Mouse (Mus musculus): ENCODE data around the gene Arhgap45.

Arhgap45 gene

DNA sequence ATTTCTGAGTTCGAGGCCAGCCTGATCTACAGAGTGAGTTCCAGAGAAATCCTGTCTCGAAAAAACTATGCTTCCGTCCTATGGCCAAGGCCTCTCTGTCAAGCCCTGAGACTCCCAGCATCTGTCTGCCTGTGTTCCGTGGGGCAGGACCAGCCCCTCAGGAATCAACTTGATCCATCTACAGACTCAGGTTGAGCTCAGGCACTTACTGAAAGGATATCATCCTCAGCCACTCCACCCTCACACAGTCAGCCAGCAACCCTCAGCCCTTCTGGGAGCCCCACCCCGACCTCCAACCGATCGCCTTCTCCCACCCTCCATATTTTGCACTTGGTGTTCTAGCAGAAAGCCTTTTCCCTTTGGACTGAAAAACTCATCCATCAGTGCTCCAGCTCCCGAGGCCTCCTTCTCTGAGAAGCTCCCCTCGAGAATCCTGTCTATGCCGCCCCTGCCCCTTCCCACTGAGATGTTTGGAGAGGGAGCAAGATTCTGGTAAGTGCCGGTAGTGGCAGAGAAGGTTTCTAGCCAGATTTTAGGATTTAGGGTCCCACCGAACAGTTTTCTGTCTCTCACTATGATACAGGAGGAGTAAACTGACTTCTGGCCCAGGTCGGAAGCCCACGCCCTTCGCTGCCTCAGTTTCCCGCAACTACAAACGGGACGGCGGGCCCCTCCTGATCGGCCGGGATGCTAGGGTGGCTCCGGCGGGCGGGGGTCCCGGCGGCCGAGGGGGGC is 28.5 kb upstream of the Arhgap45 start:
- no peak for DNase-seq

- DNase-seq: no peak
Measured at GRCm38 (mm10) chr10:79988506-79989271, 27.8 kb upstream of the Arhgap45 start, which contains the start of gene Cnn2. Gene Cnn2, plus strand, starts transcription at chr10:79988584.

- no peak for DNase-seq
Measured at GRCm38 (mm10) chr10:79989272-79989786, 27.1 kb upstream of the Arhgap45 start.

DNA sequence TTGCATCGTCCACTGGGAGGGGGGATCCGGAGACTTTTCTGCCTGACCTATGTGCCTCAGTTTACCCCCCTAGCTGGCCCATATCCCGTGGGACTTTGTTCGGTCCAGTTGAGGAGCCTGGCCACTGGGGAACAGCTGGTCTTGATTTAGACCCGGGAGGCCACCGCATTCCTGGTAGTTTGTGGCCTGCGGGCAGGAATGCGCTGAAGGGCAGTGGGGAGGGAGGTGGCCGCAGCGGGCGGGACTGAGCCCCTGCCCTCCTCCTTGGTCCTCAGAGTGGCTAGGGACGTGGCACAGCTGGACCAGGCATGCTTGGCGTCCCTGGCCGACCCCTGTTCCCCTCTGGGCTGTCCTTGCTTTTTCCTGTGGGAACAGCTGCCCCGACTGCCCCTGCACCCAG is 26.6 kb upstream of the Arhgap45 start:
- no peak for DNase-seq

DNA sequence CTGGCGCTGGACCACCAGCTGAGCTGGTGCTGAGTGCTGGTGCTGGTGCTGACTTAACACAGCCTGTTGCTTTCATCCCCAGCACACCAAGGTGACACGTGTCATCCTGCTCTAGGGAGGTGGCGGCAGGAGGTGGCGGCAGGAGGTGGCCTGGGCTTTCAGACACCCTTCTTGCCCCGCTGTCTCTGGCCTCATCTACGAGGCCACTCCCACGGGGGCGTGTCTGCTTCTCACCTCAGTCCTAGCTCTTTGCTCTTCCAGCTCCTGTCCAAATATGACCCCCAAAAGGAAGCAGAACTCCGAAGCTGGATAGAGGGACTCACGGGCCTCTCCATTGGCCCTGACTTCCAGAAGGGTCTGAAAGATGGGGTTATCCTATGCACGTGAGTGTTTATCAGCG is 25.4 kb upstream of the Arhgap45 start:
- no peak for DNase-seq

GRCm38 (mm10) chr10:79991548-79991947 is 24.9 kb upstream of the Arhgap45 start:
- no peak for DNase-seq

GRCm38 (mm10) chr10:79994397-79995115 is 21.9 kb upstream of the Arhgap45 start:
- peak; percentile 51 for DNase-seq

DNA sequence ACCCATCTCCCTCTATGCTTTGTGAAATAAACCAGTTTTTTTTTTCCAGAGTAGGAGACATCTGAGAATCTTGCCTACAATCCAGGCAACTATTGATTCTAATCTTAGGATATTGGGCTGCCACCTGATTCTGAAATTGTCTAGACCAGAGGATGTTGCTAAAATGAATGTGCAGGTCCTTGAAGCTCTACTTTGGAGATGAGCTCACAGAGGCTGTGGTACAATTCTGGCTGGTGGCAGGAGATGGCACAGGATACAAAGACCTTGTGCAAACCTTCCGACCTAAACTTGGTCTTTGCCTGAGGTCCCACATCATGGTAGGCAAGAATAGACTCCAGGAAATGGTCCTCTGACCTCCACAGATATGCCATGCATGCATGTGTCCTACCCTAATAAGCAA is 20.8 kb upstream of the Arhgap45 start:
- peak; percentile 30 for DNase-seq

DNA sequence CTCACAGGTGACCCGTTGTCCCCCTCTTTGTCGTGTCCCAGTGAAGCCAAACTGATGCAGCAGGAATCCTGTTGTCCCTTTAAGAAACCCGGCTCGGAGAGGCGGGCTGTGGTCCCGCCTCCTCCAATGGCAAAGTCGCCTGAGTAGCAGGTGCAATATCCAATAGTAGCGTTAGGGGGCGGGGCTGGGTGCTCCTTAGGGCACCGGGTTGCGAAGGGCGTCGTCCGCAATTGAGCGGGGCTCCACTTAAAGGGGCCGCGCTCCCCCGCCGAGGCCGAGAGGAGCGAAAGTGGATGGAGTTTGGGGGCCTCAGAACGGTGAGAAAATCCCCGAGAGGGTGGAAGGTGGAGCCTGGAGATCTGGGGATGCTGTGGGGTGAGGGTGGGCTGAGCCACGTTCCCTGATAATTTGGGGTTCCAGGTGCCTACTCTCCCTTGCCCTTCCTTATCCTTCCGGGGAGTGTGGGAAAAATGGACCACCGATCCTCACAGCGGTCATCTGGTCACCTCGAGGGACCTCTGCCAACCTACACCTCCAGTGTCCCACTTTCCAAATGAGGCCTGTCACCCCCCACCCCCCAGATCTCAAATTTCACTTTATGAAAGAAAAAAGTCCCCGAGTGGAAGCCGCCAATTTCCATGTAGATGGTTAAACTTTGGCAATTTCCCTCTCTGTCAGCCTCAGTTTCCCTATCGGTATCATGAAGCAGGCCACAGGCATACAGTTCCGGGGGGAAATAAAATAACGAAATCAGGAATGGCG is 20.0 kb upstream of the Arhgap45 start, which contains the start of gene Abca7:
TSS of gene Abca7 (plus strand) at position 223 of the 762 bp plus-strand sequence.
- DNase-seq: peak; percentile 94

DNA sequence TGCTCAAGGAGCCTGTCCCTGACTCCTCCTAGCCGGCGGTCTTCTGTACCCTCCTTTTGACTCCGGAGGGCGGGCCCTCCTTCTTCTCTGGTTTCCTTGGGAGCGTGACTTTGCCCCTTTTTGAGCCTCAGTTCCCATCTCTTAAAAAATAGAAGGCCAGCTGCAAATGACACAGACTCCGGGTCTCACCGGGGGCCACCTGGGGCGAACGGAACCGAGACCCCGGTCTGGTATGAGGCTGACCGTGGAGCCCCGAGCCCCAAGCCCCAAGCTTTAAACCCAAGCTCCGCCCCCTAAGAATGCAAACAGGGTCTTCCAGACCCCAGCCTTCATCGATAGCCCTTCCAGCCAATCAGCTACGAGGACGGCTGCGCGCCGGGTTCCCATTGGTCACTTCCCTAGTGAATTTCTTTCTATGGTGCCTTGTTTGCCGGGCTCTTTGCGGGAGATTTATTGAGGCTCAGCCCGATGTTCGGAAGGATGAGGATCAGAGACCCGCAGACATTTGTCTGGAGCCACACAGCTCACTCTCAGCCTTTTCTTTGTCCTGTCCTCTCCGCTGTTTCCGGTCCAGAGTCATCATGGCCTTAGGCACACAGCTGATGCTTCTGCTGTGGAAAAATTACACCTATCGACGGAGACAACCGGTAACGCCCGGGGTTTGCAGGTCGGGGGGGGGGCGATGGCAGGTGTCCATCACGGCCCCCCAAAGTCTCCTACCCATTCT is 19.3 kb upstream of the Arhgap45 start:
- peak; percentile 82 for DNase-seq

DNA sequence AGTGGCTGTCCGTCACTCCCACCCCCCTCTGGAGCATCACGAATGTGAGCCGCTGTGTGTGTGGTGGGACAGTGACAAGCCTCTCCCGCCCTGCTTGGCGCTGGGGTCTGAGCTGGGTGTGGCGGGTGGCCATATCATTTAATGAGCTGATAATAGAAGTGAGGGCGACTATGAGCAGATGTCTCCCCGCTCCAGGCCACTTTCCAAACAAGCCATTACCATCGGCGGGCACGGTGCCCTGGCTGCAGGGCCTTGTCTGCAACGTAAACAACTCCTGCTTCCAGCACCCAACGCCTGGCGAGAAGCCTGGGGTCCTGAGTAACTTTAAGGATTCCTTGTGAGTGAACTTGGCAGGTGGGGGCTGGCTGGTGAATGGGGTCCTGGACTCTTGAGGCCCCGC is 18.6 kb upstream of the Arhgap45 start:
- DNase-seq: peak; percentile 81

DNA sequence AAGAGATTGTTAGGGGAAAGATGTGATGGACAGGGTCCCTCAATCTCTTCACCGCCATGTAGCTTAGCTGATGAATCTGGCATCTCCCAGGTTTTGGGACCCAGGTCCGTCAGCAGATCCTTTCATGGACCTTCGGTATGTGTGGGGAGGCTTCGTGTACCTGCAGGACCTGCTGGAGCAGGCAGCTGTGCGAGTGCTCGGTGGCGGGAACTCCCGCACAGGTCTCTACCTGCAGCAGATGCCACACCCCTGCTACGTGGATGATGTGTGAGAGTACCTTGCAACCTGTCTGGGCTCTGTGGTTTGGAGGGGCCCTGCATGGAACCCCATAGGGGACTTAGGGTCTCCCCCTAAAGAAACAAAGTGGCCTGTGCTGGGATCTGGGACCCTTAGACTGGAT is 14.5 kb upstream of the Arhgap45 start:
- no peak for DNase-seq

- DNase-seq: no peak
Measured at GRCm38 (mm10) chr10:80002829-80003228, 13.6 kb upstream of the Arhgap45 start.

DNA sequence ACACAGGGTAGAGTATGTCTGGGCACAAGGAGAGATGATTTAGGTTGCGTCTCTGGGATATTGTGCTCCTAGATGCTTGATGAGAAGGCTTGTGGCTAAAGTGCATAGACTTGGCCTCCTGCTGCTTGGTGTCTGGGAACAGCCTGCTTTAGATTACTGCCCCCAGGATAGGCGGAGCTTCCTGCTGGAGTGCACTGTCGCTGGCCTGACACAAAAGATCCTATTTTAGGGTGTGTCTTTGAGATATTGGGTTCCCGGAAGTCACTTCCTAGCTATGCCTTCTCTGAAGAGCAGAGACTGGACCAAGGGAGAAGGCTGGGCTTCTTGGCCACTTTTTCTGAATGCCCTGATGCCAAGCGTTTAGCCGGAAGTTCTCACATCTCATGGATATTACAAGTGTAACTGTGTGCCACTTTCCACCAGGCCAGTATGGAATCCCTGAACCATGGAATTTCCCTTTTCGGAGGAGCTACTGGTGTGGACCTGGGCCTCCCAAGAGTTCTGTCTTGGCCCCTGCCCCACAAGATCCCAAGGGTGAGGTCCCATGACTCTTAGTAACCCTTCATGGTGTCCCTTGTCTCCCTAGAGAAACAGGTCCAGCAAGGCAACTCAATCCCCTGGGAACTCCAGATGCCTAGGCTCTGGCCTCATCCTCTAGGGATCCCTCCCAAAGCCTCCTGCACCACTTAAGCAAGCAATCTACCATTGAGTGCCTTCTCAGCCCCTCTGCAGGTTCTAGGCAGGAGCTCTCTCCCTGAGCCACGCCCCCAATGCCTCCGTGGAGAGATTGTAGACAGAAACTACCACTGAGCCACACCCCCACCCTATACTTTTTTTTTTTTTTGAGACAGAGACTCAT is 12.8 kb upstream of the Arhgap45 start:
- no peak for DNase-seq

DNA sequence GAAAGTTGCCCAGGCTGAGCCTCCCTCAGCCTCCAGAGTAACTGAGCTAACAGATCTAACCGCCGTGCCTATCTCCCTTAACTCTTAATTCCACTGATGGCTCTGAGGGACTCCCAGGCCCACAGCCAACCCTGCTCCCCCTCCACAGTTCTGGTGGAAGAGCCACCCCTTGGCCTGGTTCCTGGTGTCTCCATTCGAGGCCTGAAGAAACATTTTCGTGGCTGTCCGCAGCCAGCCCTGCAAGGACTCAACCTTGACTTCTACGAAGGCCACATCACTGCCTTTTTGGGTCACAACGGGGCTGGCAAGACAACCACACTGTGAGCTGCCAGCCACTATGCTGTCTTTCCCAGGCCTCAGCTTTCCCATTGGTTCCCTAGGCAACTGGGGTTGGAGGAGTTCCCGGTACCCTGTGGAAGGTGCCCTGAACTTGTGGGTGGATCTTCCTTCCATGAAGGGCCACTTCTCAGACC is 12.2 kb upstream of the Arhgap45 start:
- no peak for DNase-seq

DNA sequence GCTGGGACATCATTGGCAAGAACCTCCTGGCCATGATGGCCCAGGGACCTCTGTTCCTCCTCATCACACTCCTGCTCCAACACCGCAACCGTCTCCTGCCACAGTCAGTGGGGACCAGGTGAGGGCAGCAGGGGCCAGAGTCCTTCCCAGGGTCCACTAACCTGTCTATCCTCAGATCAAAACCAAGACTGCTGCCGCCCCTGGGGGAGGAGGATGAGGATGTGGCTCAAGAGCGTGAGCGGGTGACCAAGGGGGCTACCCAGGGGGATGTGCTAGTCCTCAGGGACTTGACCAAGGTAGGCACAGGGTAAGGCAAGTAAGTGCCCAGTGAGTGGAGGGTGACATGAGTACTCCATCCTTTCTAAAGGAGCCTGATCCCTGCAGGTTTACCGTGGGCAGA is 4.7 kb upstream of the Arhgap45 start:
- no peak for DNase-seq

DNA sequence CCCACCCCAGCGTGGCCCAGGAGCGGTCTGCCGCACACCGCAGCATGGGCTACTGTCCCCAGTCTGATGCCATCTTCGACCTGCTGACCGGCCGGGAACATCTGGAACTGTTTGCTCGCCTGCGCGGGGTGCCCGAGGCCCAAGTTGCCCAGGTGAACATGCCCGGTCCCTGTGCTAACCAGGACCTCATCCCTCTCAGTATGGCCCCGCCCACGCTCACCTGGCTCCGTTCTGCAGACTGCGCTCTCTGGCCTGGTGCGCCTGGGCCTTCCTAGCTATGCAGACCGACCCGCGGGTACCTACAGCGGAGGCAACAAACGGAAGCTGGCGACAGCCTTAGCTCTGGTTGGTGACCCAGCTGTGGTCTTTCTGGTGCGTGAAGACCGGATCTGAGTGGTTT is 2.8 kb upstream of the Arhgap45 start:
- no peak for DNase-seq

DNA sequence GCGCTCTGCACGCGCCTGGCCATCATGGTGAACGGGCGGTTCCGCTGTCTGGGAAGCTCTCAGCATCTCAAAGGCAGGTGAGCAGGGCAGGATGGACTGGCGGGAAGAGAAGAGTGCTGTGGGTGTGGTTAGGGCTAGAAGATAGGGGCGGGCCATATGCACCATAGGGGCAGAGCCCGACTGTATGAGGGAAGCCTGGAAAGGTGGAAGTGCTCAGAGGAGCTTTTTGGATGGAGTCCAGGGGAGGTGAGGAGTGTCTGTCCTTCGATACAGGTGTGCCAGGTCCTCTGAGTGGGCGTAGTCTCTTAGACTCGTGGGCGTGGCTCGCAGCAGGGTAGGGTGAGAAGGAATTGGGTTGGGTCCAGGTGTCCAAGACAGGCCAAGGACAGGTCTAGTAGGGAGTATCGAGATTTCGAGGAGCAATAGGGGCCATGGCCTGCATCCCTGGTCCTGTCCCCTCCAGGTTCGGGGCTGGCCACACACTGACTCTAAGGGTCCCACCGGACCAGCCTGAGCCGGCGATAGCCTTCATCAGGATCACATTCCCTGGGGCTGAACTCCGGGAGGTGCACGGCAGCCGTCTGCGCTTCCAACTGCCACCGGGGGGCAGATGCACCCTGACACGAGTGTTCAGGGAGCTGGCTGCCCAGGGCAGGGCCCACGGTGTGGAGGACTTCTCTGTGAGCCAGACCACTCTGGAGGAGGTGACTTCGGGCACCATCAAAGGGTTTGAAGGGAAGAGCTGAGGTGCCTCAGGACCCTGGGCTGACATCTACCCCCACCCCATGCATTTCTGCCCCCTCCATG is 1.8 kb upstream of the Arhgap45 start:
- no peak for DNase-seq

- no peak for DNase-seq
Measured at GRCm38 (mm10) chr10:80015583-80015982, 870 bp upstream of the Arhgap45 start.

GRCm38 (mm10) chr10:80016931-80017330 is 478 bp downstream of the Arhgap45 start:
- no peak for DNase-seq

Data from cerebellum, adult 11-12 months (tissue).